Mouse (Mus musculus): ENCODE measurements around the gene Igfbp6. TPM values are rescaled to one million over a fixed set of nuclear protein-coding genes. Genes with fewer than 3 reads are reported as not detected.
A peak's percentile ranks its signal among the peaks of the same experiment; 100 is the strongest.

The Igfbp6 gene
- polyA plus RNA-seq, 1 experiment, result 10.9 TPM

GRCm38 (mm10) chr15:102136129-102136758 is 7.9 kb upstream of the Igfbp6 start, which contains the start of gene Spryd3:
Gene Spryd3, minus strand, starts transcription at chr15:102136234.
- 1% methylated on average over 48 of the region's 50 CpGs for WGBS
- H3K36me3 ChIP-seq (ENCODE audit: control insufficient read depth, insufficient read depth, low read length), result peaks cover 11% of the 10 kb centered on the region
- peak within 1 kb of the TSS; percentile 85 for H3K4me3 ChIP-seq (ENCODE audit: extremely low read depth, insufficient read depth, insufficient read length)
- no peak for TF ChIP-seq CTCF (IDR thresholded peaks at IDR 0.05; ENCODE audit: extremely low read depth, insufficient read depth, insufficient read length, insufficient replicate concordance)
- no peak for TF ChIP-seq POLR2A (IDR thresholded peaks at IDR 0.05; ENCODE audit: low read depth, low read length)
- peaks cover 2% of the 10 kb centered on the region; the same call in 1 of the 2 replicates for H3K4me1 ChIP-seq (ENCODE audit: control insufficient read depth, insufficient read depth, insufficient read length)
- DNase-seq (ENCODE audit: low read depth in 1 of 2, low spot score in 2 of 2), result peak; percentile 92 to 94
- H3K27ac ChIP-seq (ENCODE audit: insufficient read depth, low read length), result peak within 1 kb of the TSS; percentile 75
- no peaks in the 10 kb centered on the region for H3K27me3 ChIP-seq (ENCODE audit: control insufficient read depth, insufficient read depth, low read length)

DNA sequence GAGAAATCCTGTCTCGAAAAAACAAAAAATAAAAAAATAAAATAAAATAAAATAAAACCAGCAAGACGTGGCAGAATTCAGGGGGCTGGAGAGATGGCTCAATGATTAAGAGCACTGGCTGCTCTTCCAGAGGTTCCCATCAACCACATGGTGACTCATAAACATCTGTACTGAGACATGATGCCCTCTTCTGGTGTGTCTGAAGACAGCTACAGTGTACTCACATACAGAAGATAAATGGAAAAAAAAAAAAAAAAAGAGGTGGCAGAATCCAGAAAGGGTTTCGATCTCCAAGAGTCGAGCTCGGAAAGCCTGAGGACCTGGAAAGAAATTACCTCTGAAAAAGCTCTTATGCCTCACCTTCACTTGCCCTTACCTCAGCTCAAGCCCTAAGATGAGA is 3.0 kb upstream of the Igfbp6 start:
- Histone ChIP-seq H3K27ac (ENCODE audit: insufficient read depth, low read length) (no peak overlapping the region), H3K27me3 (ENCODE audit: control insufficient read depth, insufficient read depth, low read length) (no peaks in the 10 kb centered on the region; the same call in 1 of the 2 replicates), H3K4me1 (ENCODE audit: control insufficient read depth, insufficient read depth, insufficient read length) (no peaks in the 10 kb centered on the region), H3K36me3 (ENCODE audit: control insufficient read depth, insufficient read depth, low read length) (no peaks in the 10 kb centered on the region), H3K4me3 (ENCODE audit: extremely low read depth, insufficient read depth, insufficient read length) (no peak overlapping the region)
- DNase-seq (ENCODE audit: low read depth in 1 of 2, low spot score in 2 of 2), result no peak
- TF ChIP-seq POLR2A (IDR thresholded peaks at IDR 0.05; ENCODE audit: low read depth, low read length) (no peak), CTCF (IDR thresholded peaks at IDR 0.05; ENCODE audit: extremely low read depth, insufficient read depth, insufficient read length, insufficient replicate concordance) (no peak)
- 90% methylated on average over 5 of the region's 5 CpGs for WGBS

DNA sequence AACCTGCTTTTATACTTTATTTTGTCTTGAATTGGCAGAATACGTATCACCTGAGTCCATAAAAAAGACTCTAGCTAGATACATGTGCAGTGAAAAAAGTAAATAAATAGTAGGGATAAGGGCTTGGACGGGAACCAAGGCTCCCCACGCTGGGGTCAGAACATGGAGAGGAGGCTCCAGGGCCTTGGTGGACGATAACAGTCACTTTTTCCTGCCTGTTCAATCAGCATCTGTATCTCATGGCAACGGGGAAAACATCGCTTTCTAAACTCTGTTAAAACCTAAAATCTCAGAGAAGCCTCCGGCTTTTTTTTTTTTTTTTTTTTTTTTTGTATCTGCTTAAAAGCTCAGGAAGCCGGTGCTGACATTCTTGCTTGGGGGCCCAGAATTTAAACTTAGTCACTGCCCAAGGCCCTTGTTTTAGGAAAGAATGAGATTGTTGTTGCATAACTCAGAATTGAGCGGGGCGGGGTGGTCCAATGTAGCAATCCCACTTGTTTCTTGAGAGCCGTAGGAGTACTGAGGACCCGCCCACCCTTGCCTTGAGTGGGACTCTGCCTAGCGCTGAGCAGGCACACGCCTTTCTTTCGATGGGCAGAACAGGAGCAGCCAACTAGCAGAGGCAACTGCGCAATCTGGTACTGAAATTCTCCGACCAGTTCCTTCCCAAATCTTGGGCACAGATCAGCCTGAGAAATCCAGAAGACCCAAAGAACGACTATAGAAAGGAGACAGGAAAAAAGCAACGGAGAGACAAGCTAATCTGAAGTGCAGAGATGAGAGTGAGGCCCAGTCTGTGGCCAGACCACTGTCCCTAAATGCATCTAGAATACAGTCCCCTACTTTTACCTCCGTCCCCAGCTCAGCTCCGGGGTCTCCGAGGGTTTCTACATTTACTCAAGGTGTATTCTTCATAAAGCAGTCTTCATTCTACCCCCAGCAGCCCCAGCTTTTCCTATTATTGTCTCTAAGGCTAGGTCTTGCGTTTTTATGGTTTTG is 949 bp upstream of the Igfbp6 start:
- WGBS, result 79% methylated on average over 23 of the region's 23 CpGs
- DNase-seq (ENCODE audit: low read depth in 1 of 2, low spot score in 2 of 2), result no peak
- no peaks in the 10 kb centered on the region for H3K36me3 ChIP-seq (ENCODE audit: control insufficient read depth, insufficient read depth, low read length)
- TF ChIP-seq CTCF (IDR thresholded peaks at IDR 0.05; ENCODE audit: extremely low read depth, insufficient read depth, insufficient read length, insufficient replicate concordance) (no peak), POLR2A (IDR thresholded peaks at IDR 0.05; ENCODE audit: low read depth, low read length) (no peak)
- no peak overlapping the region for H3K4me3 ChIP-seq (ENCODE audit: extremely low read depth, insufficient read depth, insufficient read length)
- no peaks in the 10 kb centered on the region; the same call in 1 of the 2 replicates for H3K27me3 ChIP-seq (ENCODE audit: control insufficient read depth, insufficient read depth, low read length)
- H3K27ac ChIP-seq (ENCODE audit: insufficient read depth, low read length), result no peak overlapping the region
- H3K4me1 ChIP-seq (ENCODE audit: control insufficient read depth, insufficient read depth, insufficient read length), result no peaks in the 10 kb centered on the region

- TF ChIP-seq CTCF (IDR thresholded peaks at IDR 0.05; ENCODE audit: extremely low read depth, insufficient read depth, insufficient read length, insufficient replicate concordance) (no peak), POLR2A (IDR thresholded peaks at IDR 0.05; ENCODE audit: low read depth, low read length) (no peak)
- Histone ChIP-seq H3K4me1 (ENCODE audit: control insufficient read depth, insufficient read depth, insufficient read length) (no peaks in the 10 kb centered on the region), H3K27ac (ENCODE audit: insufficient read depth, low read length) (no peak overlapping the region), H3K36me3 (ENCODE audit: control insufficient read depth, insufficient read depth, low read length) (no peaks in the 10 kb centered on the region), H3K27me3 (ENCODE audit: control insufficient read depth, insufficient read depth, low read length) (no peaks in the 10 kb centered on the region; the same call in 1 of the 2 replicates), H3K4me3 (ENCODE audit: extremely low read depth, insufficient read depth, insufficient read length) (no peak overlapping the region)
- DNase-seq (ENCODE audit: low read depth in 1 of 2, low spot score in 2 of 2), result no peak
- WGBS, result 50% methylated on average over 19 of the region's 19 CpGs
Observed at GRCm38 (mm10) chr15:102144726-102145125, 564 bp downstream of the Igfbp6 start.

DNA sequence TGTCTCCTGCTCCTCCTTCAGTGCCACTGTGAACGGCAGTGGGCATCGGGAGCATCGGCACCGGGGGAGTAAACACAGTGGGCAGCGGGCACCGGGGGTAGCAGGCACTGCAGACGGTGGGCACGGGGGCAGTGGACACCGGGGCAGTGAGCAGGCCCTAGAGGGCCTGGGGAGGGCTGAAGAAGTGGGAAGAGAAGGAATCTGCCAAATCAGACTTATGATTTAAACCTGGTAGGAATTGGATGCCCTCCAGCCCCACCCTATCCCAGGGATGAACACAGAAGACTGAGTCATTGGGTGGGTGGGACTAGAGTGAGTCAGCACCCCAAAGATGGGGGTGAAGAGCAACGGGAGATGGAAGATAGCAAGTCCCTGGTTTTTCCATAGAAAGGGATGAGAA is 1.2 kb downstream of the Igfbp6 start:
- Histone ChIP-seq H3K27ac (ENCODE audit: insufficient read depth, low read length) (no peak overlapping the region), H3K36me3 (ENCODE audit: control insufficient read depth, insufficient read depth, low read length) (no peaks in the 10 kb centered on the region), H3K4me3 (ENCODE audit: extremely low read depth, insufficient read depth, insufficient read length) (no peak overlapping the region), H3K4me1 (ENCODE audit: control insufficient read depth, insufficient read depth, insufficient read length) (no peaks in the 10 kb centered on the region), H3K27me3 (ENCODE audit: control insufficient read depth, insufficient read depth, low read length) (no peaks in the 10 kb centered on the region; the same call in 1 of the 2 replicates)
- TF ChIP-seq CTCF (IDR thresholded peaks at IDR 0.05; ENCODE audit: extremely low read depth, insufficient read depth, insufficient read length, insufficient replicate concordance) (no peak), POLR2A (IDR thresholded peaks at IDR 0.05; ENCODE audit: low read depth, low read length) (no peak)
- WGBS, result 91% methylated on average over 10 of the region's 10 CpGs
- no peak for DNase-seq (ENCODE audit: low read depth in 1 of 2, low spot score in 2 of 2)

DNA sequence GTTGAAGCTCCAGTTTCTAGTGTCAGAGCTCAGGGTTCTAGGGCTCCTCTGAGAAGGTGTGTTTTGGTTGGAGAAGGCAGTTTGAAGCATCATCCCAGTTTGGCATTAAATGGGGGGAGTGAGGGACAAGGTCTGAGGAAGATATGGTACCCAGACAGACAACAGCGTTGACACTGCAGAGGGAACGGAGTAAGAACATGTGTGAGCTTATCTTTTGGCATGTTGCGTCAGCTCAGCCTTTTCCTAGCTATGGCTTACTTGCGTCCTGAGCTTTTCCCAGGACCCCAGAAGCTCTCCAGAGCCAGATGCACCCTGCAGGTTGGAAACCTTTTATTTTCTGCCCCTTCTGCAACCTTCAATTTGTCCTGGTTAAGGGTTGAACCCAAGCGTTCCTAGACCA is 1.9 kb downstream of the Igfbp6 start:
- H3K27me3 ChIP-seq (ENCODE audit: control insufficient read depth, insufficient read depth, low read length), result no peaks in the 10 kb centered on the region; the same call in 1 of the 2 replicates
- H3K4me1 ChIP-seq (ENCODE audit: control insufficient read depth, insufficient read depth, insufficient read length), result no peaks in the 10 kb centered on the region
- no peak for TF ChIP-seq POLR2A (IDR thresholded peaks at IDR 0.05; ENCODE audit: low read depth, low read length)
- TF ChIP-seq CTCF (IDR thresholded peaks at IDR 0.05; ENCODE audit: extremely low read depth, insufficient read depth, insufficient read length, insufficient replicate concordance), result no peak
- no peak overlapping the region for H3K4me3 ChIP-seq (ENCODE audit: extremely low read depth, insufficient read depth, insufficient read length)
- no peak for DNase-seq (ENCODE audit: low read depth in 1 of 2, low spot score in 2 of 2)
- H3K36me3 ChIP-seq (ENCODE audit: control insufficient read depth, insufficient read depth, low read length), result no peaks in the 10 kb centered on the region
- no peak overlapping the region for H3K27ac ChIP-seq (ENCODE audit: insufficient read depth, low read length)
- WGBS, result 82% methylated on average over 5 of the region's 5 CpGs
